12 mouse cellular contexts compared by ENCODE assay signal in genomic region chr11:29786583-29787219, GRCm38 (mm10). TPM values are rescaled to one million over a fixed set of nuclear protein-coding genes. Genes with fewer than 3 reads are reported as not detected.
DNase-seq lines count a peak whose midpoint lies in the region; ATAC-seq and TF ChIP-seq lines count a peak whose summit lies in the region.
"Had no signal": no experiment of that assay in that cellular context is flagged by ENCODE, and none has a peak within 500 bp of the region (broad histone marks: within the 10 kb centered on the region; RNA-seq: fewer than 3 reads in every experiment).

No protein-coding gene starts in this region.

- intact Hi-C loops in heart, postnatal 14 days (cut with DNase I), result no loop called here

- peaks cover 0 to 17% of the 10 kb centered on the region in 2 experiments; a peak in 2 of 4 replicates for H3K36me3 ChIP-seq in MEL (ENCODE audit: control insufficient read depth in 1 of 2, insufficient read depth in 2 of 2, low read length in 2 of 2)
- H3K36me3 ChIP-seq in liver, embryonic 14.5 days (replicated peaks; ENCODE audit: control insufficient read depth, insufficient read depth, low read depth), result no peaks in the 10 kb centered on the region
- no peaks in the 10 kb centered on the region for H3K36me3 ChIP-seq in intestine, embryonic 16.5 days (ENCODE audit: control insufficient read depth, insufficient read depth, low read length)
- no peaks in the 10 kb centered on the region for H3K36me3 ChIP-seq in forebrain, embryonic 16.5 days (ENCODE audit: control insufficient read depth, insufficient read depth)
- H3K36me3 ChIP-seq: heart, embryonic 15.5 days; limb, embryonic 10.5 days had no signal

- no peak for TF ChIP-seq POLR2A in MEL (IDR thresholded peaks at IDR 0.05; ENCODE audit: control insufficient read depth in 1 of 2, insufficient read depth in 1 of 2, low read depth in 1 of 2, low read length in 2 of 2, poor library complexity in 1 of 2)
- no peak for TF ChIP-seq POLR2A in cerebellum, adult 2 months (IDR thresholded peaks at IDR 0.05; ENCODE audit: borderline replicate concordance, insufficient read depth, low read length)

- H3K4me2 ChIP-seq in liver, embryonic 14.5 days (ENCODE audit: low read depth), result no peak overlapping the region
- no peak overlapping the region for H3K4me2 ChIP-seq in intestine, embryonic 16.5 days (ENCODE audit: low read depth, low read length)
- H3K4me2 ChIP-seq in forebrain, embryonic 16.5 days (ENCODE audit: low read length), result no peak overlapping the region
- H3K4me2 ChIP-seq: heart, embryonic 15.5 days had no signal

- peak; percentile 38; the same call in 1 of the 2 replicates for ATAC-seq in liver, embryonic 14.5 days (ENCODE audit: insufficient read depth)
- ATAC-seq in monocyte, adult 5-6 weeks (replicated peaks; ENCODE audit: insufficient number of reproducible peaks, low FRiP score, low TSS enrichment, poor library complexity, severe bottlenecking), result peak; percentile 86
- no peak for ATAC-seq in intestine, embryonic 16.5 days
- no peak for ATAC-seq in forebrain, embryonic 16.5 days
- ATAC-seq: midbrain, embryonic 16.5 days had no signal

- H3K9me3 ChIP-seq in MEL (replicated peaks; ENCODE audit: insufficient read depth, low read length), result no peaks in the 10 kb centered on the region
- H3K9me3 ChIP-seq in liver, embryonic 14.5 days (ENCODE audit: control insufficient read depth, low read length), result no peaks in the 10 kb centered on the region
- H3K9me3 ChIP-seq in intestine, embryonic 16.5 days (ENCODE audit: control insufficient read depth, low read length), result no peaks in the 10 kb centered on the region
- no peaks in the 10 kb centered on the region for H3K9me3 ChIP-seq in forebrain, embryonic 16.5 days (ENCODE audit: control insufficient read depth, low read length)
- H3K9me3 ChIP-seq: heart, embryonic 15.5 days; limb, embryonic 10.5 days had no signal

- no peak for TF ChIP-seq CTCF in MEL (IDR thresholded peaks at IDR 0.05 in 2 of 3, conservative IDR thresholded peaks at IDR 0.05 in 1 of 3; ENCODE audit: control insufficient read depth in 1 of 3, insufficient read depth in 1 of 3, low read depth in 2 of 3, low read length in 3 of 3, poor library complexity in 1 of 3, severe bottlenecking in 1 of 3)
- TF ChIP-seq CTCF in liver, embryonic 14.5 days (IDR thresholded peaks at IDR 0.05; ENCODE audit: low read depth), result no peak
- TF ChIP-seq CTCF in cerebellum, adult 2 months (IDR thresholded peaks at IDR 0.05; ENCODE audit: borderline replicate concordance, insufficient read depth, low read depth, low read length), result no peak

- 31% methylated on average over 6 of the region's 6 CpGs for WGBS in liver, embryonic 14.5 days (ENCODE audit: insufficient replicate concordance)
- WGBS in intestine, embryonic 16.5 days, result 84% methylated on average over 6 of the region's 6 CpGs
- 95% methylated on average over 6 of the region's 6 CpGs for WGBS in cerebellum, adult 2 months
- WGBS in forebrain, embryonic 16.5 days, result 82% methylated on average over 6 of the region's 6 CpGs

- peak; percentile 25 to 52 for DNase-seq in heart, adult 18-20 months
- DNase-seq in heart, postnatal 14 days, result no peak
- DNase-seq in MEL (ENCODE audit: low read depth, low spot score), result peak; percentile 94
- DNase-seq in liver, embryonic 14.5 days (ENCODE audit: low read depth in 3 of 3, low spot score in 3 of 3), result peak; percentile 11 to 31 (median 22)
- DNase-seq in cerebellum, adult 2 months, result no peak

- H3K9ac ChIP-seq in MEL (ENCODE audit: control insufficient read depth, low read depth, low read length, poor library complexity, severe bottlenecking), result no peak overlapping the region
- H3K9ac ChIP-seq in liver, embryonic 14.5 days (replicated peaks), result no peak overlapping the region
- no peak overlapping the region for H3K9ac ChIP-seq in intestine, embryonic 16.5 days (ENCODE audit: low read depth, low read length)
- H3K9ac ChIP-seq in forebrain, embryonic 16.5 days (replicated peaks; ENCODE audit: low read depth, low read length), result no peak overlapping the region
- H3K9ac ChIP-seq: heart, embryonic 15.5 days had no signal

- peak; percentile 0; the same call in 1 of the 2 replicates for TF ChIP-seq RAD21 in MEL (IDR thresholded peaks at IDR 0.05; ENCODE audit: low read depth, low read length)

- H3K27ac ChIP-seq in MEL (ENCODE audit: control insufficient read depth, low read depth, low read length), result peak overlapping the region; percentile 12
- H3K27ac ChIP-seq in liver, embryonic 14.5 days, result no peak overlapping the region
- H3K27ac ChIP-seq in intestine, embryonic 16.5 days (ENCODE audit: low read length), result no peak overlapping the region
- H3K27ac ChIP-seq in cerebellum, adult 2 months (ENCODE audit: insufficient read depth, low read length), result no peak overlapping the region
- no peak overlapping the region for H3K27ac ChIP-seq in forebrain, embryonic 16.5 days (ENCODE audit: low read length)
- H3K27ac ChIP-seq: heart, embryonic 15.5 days; kidney, postnatal 0 days; limb, embryonic 10.5 days had no signal

- H3K4me1 ChIP-seq in MEL (ENCODE audit: control insufficient read depth in 1 of 2, insufficient read depth in 2 of 2, low read length in 2 of 2), result peaks cover 16% of the 10 kb centered on the region in 2 experiments
- H3K4me1 ChIP-seq in liver, embryonic 14.5 days (replicated peaks; ENCODE audit: control insufficient read depth in 2 of 2, insufficient read depth in 2 of 2, low read length in 1 of 2), result peaks cover 0 to 5% of the 10 kb centered on the region in 2 experiments; a peak in 2 of 4 replicates
- no peaks in the 10 kb centered on the region for H3K4me1 ChIP-seq in intestine, embryonic 16.5 days (ENCODE audit: control insufficient read depth, insufficient read depth, low read length)
- peaks cover 11% of the 10 kb centered on the region; the same call in 1 of the 2 replicates for H3K4me1 ChIP-seq in cerebellum, adult 2 months (ENCODE audit: control insufficient read depth, insufficient read depth, low read length)
- peaks cover 18% of the 10 kb centered on the region for H3K4me1 ChIP-seq in forebrain, embryonic 16.5 days (replicated peaks; ENCODE audit: control insufficient read depth, insufficient read depth, low read length)
- H3K4me1 ChIP-seq: limb, embryonic 10.5 days had no signal

- peak overlapping the region in 1 of 2 experiments; percentile 27; a peak in 2 of 4 replicates for H3K4me3 ChIP-seq in MEL (ENCODE audit: control insufficient read depth in 1 of 2, insufficient read depth in 1 of 2, low read depth in 2 of 2, low read length in 2 of 2)
- no peak overlapping the region for H3K4me3 ChIP-seq in liver, embryonic 14.5 days (ENCODE audit: insufficient read depth in 1 of 2, low read depth in 2 of 2, low read length in 2 of 2)
- H3K4me3 ChIP-seq in intestine, embryonic 16.5 days (ENCODE audit: low read length), result no peak overlapping the region
- no peak overlapping the region for H3K4me3 ChIP-seq in cerebellum, adult 2 months (replicated peaks; ENCODE audit: insufficient read depth, low read depth, low read length)
- H3K4me3 ChIP-seq in forebrain, embryonic 16.5 days (replicated peaks; ENCODE audit: low read length), result no peak overlapping the region
- H3K4me3 ChIP-seq: heart, embryonic 15.5 days; limb, embryonic 10.5 days had no signal

- H3K79me2 ChIP-seq in MEL (ENCODE audit: control insufficient read depth, insufficient read depth, low read length, poor library complexity), result no peaks in the 10 kb centered on the region

- H3K27me3 ChIP-seq in MEL (ENCODE audit: control insufficient read depth in 1 of 2, insufficient read depth in 2 of 2, low read length in 2 of 2), result no peaks in the 10 kb centered on the region
- no peaks in the 10 kb centered on the region for H3K27me3 ChIP-seq in liver, embryonic 14.5 days (ENCODE audit: control insufficient read depth, insufficient read depth, low read length)
- no peaks in the 10 kb centered on the region for H3K27me3 ChIP-seq in intestine, embryonic 16.5 days (replicated peaks; ENCODE audit: control insufficient read depth, insufficient read depth, low read length)
- H3K27me3 ChIP-seq in cerebellum, adult 2 months (ENCODE audit: control insufficient read depth, insufficient read depth, low read length), result no peaks in the 10 kb centered on the region
- no peaks in the 10 kb centered on the region for H3K27me3 ChIP-seq in forebrain, embryonic 16.5 days (replicated peaks; ENCODE audit: control insufficient read depth, insufficient read depth, low read length)
- H3K27me3 ChIP-seq: heart, embryonic 15.5 days had no signal

- TF ChIP-seq EP300 in MEL (IDR thresholded peaks at IDR 0.05; ENCODE audit: low read depth in 1 of 2, low read length in 2 of 2), result peak; percentile 85 to 86
- no peak for TF ChIP-seq EP300 in liver, embryonic 14.5 days (IDR thresholded peaks at IDR 0.05; ENCODE audit: low read depth)

TF ChIP-seq in MEL, 35 proteins besides CTCF, POLR2A, EP300 and RAD21 (continues in another document):
- TF ChIP-seq JUND (IDR thresholded peaks at IDR 0.05; ENCODE audit: low read depth, low read length) (no peak), ZNF384 (IDR thresholded peaks at IDR 0.05; ENCODE audit: low read depth, low read length) (no peak), ZMIZ1 (IDR thresholded peaks at IDR 0.05; ENCODE audit: low read depth, low read length) (no peak), KAT2A (conservative IDR thresholded peaks at IDR 0.05; ENCODE audit: low read depth, low read length) (no peak), ETS1 (IDR thresholded peaks at IDR 0.05; ENCODE audit: low read depth, low read length) (peak; percentile 91), GABPA (IDR thresholded peaks at IDR 0.05; ENCODE audit: low read depth, low read length) (no peak), RCOR1 (IDR thresholded peaks at IDR 0.05; ENCODE audit: low read depth, low read length) (peak; percentile 99), MYC (IDR thresholded peaks at IDR 0.05; ENCODE audit: low read depth, low read length) (peak; percentile 72), CHD2 (IDR thresholded peaks at IDR 0.05; ENCODE audit: low read length) (no peak), TCF12 (IDR thresholded peaks at IDR 0.05; ENCODE audit: low read depth, low read length) (peak; percentile 88), CHD1 (IDR thresholded peaks at IDR 0.05; ENCODE audit: low read depth, low read length) (no peak)

RNA-seq across cellular contexts. Expression of gene 4931440F15Rik, which starts 38.8 kb away (rescaled TPM):
- 1 to 10 TPM; 1.5 to 1.9 TPM for total RNA-seq in heart, adult 18-20 months (2021)
- 1 to 10 TPM; 1.2 to 1.8 TPM for total RNA-seq in heart, postnatal 14 days (2021)
- total RNA-seq in MEL (2012; rRNA removed), result 0.08 and 0.13 TPM in 2 replicates
- under 1 TPM in 1 of 2 experiments, not detected in 1; 0.06 TPM for polyA plus RNA-seq in MEL (2012; ENCODE audit: insufficient read depth in 1 of 2, insufficient read length in 2 of 2, low read depth in 1 of 2, low replicate concordance in 2 of 2, missing spikeins in 1 of 2)
- polyA plus RNA-seq in liver, embryonic 14.5 days (2012; rRNA removed), result 0.13 and 0.14 TPM in 2 replicates
- 0.20 and 0.25 TPM in 2 replicates for polyA plus RNA-seq in liver, embryonic 14.5 days (2014; fragmentation: Nextera tagmentation; extraction: Ambion mirVana)
- 0.48 to 0.97 TPM (median 0.96 TPM) in 3 replicates for total RNA-seq in monocyte, adult 5-6 weeks (2017)
- 0.09 and 0.12 TPM in 2 replicates for polyA plus RNA-seq in intestine, embryonic 16.5 days (2015; fragmentation: Nextera tagmentation; extraction: Ambion mirVana)
- polyA plus RNA-seq in cerebellum, adult 2 months (2012; rRNA removed), result 0.67 and 1.1 TPM in 2 replicates
- polyA plus RNA-seq in forebrain, embryonic 16.5 days (2015; fragmentation: Nextera tagmentation; extraction: Ambion mirVana), result 0.34 and 0.54 TPM in 2 replicates

Comparison
In these comparisons a context has a peak if more than half of its experiments do, and no peak if none do; other contexts are left out.
1. DNase-seq: peak in heart, adult 18-20 months (2 of 2), MEL (single experiment) and liver, embryonic 14.5 days (3 of 3); none in heart, postnatal 14 days (0 of 2) and cerebellum, adult 2 months (0 of 2).
2. ATAC-seq: peak in liver, embryonic 14.5 days (single experiment) and monocyte, adult 5-6 weeks (single experiment); none in intestine, embryonic 16.5 days (single experiment) and forebrain, embryonic 16.5 days (single experiment).